Mouse (Mus musculus): Measurements from ENCODE around the gene Cacng7.
"Not testable (repeated sequence)": the region's sequence is repeated elsewhere in the genome, so short reads cannot be mapped to it uniquely, and the experiment has no call there.

The Cacng7 gene

DNA sequence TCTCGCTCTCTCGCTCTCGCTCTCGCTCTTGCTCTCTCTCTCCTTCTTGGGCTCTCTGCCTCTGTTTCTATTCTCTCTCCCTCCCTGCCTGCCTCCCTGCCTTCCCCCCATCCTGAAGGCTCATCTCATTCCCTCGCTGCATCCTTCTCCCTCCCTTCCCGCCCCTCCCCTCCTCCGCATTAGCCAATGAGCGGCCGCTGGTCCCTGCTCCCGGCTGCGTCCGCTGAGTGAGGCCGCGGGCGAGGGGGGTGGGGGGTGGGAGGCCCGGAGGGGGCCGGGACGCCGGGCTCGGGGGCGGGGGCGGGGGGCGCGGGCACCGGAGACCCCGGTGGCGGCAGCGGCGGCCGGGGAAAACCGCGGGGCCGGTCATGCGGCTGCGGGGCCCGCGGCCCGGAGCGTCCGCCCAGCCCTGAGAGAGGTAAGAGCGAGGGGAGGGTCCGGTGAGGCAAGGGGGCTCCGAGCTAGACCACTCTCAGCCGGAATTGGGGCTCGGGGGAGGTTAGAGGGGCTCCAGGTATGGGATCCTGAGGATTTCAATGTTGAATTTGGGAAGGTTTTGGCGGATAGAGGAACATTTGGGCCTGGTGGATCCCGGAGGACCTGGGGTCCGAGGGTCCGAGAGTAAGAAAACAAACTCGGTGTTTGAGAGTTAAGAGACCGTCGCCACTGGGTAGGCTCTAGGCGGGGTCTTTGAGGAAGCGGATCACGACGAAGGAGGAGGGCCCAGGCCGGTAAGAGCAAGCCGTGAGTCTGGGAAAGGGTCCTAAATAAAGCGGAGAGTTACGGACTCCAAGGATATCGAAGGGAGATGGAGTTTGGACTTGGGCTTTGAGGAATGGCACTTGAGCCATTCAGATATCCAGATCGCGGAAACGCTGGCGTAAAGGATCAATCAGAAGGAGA is at the start of gene Cacng7:
Gene Cacng7 (plus strand): TSS at position 337 of the 903 bp plus-strand sequence.
- DNase-seq (ENCODE audit: low spot score in 2 of 2) = no peak

DNA sequence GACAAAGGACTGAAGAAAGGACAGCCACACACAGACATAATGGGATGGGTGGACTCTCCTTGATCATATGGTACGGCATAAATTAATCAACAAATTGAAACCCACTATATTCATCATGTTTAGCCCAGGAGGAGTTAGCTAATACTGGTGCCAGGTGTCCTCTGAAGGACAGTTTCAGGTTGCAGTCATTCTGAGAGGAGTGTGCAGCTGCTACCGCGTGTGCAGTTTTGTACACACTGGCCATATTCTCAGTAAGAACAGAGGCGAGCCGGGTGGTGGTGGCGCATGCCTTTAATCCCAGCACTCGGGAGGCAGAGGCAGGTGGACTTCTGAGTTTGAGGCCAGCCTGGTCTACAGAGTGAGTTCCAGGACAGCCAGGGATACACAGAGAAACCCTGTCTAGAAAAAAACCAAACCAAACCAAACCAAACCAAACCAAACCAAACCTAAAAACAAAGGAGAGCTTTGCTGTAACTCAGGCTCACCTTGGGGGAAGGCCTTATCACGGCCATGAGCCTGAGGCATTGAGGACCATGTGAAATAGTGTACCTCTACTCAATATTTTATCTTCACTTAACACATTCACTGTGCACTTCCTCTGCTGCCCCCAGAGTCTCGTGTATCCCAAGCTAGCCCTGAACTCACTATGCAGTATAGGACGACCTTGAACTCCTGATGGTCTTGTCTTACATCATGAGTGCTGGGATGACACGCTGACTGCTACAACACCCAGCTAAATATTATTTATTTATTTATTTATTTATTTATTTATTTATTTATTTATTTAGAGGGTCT is 49.5 kb upstream of the Cacng7 start:
- DNase-seq (ENCODE audit: low spot score in 2 of 2) = no peak

DNA sequence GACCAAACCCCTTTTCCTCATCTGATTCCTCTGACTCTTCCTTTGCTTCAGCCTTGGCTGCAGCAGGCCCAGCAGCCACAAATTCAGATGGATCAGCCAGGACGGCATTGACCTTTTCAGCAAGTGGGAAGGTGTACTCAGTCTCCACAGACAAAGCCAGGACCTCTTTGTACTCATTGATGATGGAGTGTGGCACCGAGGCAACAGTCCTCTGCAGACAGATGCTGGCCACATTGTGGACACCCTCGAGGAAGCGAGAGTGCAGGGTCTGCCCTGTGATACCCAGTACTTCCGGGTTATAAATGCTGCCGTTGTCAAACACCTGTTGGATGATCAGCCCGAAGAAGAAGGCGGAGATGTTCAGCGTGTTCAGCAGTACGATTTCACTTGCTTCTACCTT is 48.2 kb upstream of the Cacng7 start:
- DNase-seq (ENCODE audit: low spot score in 2 of 2) = no peak

DNA sequence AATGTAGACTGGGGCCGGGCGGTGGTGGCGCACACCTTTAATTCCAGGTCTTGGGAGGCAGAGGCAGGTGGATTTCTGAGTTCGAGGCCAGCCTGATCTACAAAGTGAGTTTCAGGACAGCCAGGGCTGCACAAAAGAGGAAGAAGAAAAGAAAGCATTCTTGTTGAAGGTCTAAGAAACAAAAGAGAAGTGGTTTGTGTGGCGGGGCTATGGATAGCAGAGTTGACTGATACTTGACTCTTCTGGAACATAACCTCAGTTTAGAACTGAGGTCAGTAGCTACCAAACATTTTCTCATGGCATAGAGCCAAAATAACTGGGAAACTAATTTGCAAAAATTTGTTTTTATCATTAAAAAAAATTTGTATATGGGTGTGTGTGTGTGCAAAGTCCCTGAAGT is 46.7 kb upstream of the Cacng7 start:
- DNase-seq (ENCODE audit: low spot score in 2 of 2) = peak; percentile 31 to 44

DNA sequence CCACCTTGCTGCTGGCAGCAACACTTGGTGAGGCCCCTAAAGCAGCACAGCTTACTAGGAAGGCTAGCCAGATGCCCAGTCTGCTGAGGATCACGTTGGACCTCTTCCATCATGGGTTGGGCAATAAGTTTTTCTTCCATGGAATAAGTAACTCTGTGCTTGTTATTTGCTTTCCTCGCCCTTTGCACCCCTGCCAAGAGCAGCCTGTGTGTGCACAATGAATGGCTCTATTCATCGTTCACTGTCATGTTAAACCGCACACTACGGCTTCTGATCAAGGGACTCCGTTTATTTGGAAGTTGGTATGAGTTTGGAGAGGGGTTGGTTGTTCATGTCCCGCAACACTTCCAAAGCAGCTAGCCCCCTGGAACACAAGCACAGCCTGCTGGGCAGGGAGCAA is 45.6 kb upstream of the Cacng7 start:
- DNase-seq (ENCODE audit: low spot score in 2 of 2) = no peak

DNA sequence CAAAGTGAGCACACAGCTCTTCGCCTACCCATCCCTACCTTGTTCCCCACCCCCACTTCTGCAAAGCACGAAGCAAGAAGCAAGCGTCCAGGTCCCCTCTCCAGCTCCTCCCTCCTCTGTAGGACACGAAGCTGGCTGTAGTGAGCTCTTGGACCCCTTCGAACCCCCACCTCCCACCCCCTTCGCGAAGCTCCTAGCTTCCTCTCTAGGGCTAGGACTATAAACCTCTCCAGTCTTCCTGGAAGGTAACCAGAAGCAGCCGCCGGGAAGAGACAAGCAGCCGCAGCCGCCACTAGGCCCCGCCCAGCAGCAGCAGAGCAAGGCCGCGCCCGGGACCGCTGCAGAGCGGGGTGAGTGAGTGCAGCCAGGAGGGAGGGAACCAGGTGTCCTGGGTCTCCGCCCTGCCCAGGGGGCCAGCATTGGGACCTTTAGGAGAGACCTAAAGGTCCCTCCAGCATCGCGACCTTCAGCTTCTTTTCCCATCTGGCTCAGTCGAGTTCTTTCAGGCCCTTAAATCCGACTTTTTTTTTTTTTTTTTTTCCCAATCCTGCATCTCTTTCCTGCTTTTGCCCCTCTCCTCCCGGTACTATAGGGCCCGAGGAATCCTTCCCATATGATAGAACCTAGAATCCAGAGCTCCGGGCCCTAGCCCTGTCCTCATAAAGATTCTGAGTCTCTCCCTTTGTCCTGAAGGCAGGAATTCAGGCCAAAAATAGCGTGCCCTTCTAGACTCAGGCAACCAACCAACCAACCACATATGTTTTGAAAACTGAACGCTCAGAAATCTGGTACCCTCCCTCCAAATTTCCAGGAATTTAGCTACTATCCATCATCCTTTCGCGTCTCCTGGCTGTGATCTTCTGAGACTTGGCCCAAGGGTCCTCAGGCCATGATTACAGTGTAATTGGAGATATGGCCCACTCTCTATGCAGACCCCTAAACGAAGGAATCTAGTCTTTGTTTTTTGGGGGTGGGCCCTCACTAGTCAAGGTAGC is 43.5 kb upstream of the Cacng7 start, which contains the start of the genes Myadm and Prkcg:
Gene Myadm (plus strand): TSS at position 105 of the 995 bp plus-strand sequence.
Gene Prkcg (plus strand): TSS at position 204 of the 995 bp plus-strand sequence.
- peak; percentile 86 to 87 for DNase-seq (ENCODE audit: low spot score in 2 of 2)

DNA sequence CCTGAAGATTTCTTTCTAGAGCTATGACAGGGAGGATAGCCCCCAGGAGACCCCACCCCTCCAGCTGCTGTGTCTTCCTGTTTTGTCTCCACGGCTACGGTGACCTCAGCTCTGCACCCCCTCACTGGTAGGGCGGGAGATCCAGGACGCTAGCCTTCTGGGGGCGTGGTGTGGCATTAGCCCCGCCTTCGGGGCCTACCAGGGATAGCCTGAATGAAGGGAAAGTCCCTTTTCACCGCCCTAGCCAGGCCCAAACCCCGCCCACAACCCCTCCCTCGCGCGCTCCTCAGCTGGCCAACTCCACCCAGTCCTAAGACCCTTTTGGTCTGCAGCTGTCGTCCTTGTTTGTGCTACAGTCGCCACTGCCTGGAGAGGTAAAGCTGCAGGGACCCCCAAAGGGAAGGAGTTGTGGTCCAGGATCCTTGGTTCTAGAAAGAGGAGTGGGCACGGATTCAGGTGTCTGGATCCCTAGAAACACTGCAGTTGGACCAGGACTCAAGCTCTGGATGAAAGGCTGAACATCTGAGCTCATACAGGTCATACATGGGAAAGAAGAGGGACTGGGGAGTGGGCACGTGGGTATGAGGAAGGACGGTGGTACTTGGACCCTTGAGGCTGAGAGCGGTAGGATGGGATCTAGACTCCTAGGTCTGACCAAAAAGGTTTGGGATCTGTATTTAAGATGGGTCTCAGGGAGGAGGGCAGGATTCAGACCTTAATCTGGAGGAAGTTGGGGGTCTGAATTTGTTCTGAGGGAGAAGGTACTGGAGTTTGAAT is 42.3 kb upstream of the Cacng7 start:
- DNase-seq (ENCODE audit: low spot score in 2 of 2) = peak; percentile 97 to 98

DNA sequence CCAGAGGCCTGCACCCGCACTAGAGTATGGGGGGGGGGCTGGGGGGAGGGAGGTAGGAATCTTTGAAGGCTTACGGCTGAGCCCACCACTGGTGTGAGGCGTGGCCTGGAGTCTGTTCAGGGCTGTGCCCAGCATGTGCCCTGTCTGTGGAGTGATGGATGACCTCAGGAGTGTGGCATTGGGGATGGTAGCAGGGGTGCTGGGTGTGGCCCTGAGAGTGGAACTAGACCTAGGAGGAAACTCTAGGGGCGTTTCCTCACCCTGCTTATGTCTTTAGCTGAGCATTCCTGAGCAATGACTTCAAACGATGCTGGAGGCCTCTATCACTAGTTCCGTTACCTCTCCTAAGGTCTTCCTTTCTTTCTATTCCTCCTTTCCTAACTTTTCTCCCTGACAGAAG is 41.6 kb upstream of the Cacng7 start:
- DNase-seq (ENCODE audit: low spot score in 2 of 2) = peak in 1 of 2 experiments; percentile 25

DNA sequence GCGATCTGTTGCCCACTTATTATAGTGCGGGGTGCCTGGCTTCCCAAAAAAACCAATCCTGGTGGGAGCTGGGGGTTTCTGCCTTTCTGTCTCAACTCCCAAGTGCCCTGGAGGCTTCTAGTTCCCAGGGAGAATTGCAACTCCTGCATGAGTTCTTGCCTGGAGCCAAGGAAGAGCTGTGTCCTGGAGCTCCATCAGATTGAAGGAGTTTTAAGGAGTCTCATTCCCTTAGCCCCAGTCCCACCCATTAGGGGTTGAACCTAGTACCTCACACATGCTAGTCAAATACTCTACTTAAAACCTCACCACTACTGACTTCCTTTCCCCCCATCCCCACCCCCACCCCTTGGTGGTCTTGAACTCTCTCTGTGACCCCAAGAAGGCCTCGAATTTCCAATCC is 41.0 kb upstream of the Cacng7 start:
- no peak for DNase-seq (ENCODE audit: low spot score in 2 of 2)

DNA sequence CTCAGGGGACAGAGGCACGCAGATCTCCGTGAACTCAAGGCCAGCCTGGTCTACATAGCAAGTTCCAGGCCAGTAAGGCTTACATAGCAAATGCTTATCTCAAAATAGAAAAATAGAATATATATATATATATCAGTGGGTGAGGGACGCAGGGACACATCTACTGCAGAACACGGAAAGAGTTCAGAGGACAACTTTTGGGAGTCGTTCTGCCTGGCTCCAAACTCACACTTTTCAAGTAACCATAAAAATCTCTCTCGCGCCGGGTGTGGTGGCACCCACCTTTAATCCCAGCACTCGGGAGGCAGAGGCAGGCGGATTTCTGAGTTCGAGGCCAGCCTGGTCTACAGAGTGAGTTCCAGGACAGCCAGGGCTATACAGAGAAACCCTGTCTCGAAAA is 40.5 kb upstream of the Cacng7 start:
- not testable (repeated sequence) for DNase-seq (ENCODE audit: low spot score in 2 of 2)

DNA sequence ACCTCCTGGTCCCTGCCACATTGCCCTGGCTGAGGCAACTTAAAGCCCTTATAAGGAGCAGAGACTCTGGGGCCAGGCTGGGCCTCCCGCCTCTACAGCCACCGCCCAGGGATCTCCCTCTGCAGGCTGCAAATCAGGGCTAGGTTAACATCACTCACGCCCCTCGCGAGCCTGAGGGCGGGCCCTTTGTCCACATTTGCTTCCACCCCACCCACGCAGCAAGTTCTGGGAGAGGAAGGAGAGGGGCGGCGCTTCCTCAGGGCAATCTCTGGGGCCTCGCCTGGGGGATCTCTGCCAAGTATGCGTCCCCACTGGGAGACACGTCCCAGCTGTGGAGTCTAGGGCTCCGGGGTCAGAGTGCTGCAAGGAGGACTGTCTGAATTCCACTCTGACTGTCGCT is 40.0 kb upstream of the Cacng7 start:
- DNase-seq (ENCODE audit: low spot score in 2 of 2) = peak; percentile 77 to 79

DNA sequence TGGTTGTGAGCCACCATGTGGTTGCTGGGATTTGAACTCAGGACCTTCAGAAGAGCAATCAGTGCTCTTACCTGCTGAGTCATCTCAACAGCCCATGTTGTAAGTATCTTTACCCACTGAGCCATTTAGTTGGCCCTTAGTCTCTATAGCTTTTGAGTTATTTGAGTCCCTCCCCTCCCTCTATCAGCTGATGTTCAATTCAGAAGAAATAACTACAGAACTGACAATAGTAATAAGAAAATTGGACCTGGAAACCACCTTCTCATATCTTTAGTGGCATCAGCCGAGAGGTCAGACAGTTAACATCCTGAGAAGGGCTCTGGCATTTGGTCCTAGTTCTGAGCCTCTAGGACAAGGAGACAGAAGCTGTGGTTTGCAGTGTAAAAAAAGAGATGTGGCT is 38.0 kb upstream of the Cacng7 start:
- no peak for DNase-seq (ENCODE audit: low spot score in 2 of 2)

DNA sequence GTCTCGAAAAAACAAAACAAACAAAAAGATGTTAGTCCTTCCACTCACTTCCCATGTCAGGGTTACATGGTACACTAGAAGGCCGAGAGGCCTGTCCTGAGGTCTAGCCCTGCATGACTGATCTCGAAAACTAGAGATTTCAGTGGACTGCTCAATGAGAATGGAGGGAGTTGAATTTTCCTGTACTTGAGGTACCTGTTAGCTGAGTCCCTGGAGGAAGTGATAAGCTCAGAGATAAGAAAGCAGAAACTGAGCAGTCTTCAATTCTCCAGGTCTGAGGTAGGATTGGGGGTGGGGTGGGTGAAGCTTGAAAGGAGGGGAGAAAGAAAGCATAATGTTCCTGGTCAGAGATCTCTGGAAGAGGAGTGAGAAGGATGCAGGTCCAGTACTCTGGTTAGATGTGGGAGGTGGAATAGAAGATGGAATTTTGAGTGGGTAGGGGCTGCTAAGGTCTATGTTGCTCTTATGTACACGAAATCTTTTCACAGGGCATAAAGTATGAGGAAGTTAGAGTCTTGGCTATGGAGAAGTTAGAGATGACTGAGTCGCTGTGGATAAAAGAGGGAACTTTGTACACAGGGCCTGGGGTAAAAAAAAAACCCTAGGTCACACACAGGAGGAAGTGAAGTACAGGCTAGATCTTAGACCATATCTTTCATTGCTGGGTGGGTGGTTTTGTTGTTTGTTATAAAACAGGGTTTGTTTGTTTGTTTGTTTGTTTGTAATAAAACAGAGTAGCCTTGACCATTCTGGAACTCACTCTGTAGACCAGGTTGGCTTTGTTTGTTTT is 37.2 kb upstream of the Cacng7 start:
- no peak for DNase-seq (ENCODE audit: low spot score in 2 of 2)

DNA sequence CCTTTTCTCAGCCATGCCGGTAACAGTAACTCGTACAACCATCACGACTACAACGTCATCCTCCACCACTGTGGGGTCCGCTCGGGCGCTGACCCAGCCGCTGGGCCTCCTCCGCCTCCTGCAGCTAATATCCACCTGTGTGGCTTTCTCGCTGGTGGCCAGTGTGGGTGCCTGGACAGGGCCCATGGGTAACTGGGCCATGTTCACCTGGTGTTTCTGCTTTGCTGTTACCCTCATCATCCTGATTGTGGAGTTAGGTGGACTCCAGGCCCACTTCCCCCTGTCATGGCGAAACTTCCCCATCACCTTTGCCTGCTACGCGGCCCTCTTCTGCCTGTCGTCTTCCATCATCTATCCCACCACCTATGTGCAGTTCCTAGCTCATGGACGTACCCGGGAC is 36.0 kb upstream of the Cacng7 start:
- no peak for DNase-seq (ENCODE audit: low spot score in 2 of 2)

DNA sequence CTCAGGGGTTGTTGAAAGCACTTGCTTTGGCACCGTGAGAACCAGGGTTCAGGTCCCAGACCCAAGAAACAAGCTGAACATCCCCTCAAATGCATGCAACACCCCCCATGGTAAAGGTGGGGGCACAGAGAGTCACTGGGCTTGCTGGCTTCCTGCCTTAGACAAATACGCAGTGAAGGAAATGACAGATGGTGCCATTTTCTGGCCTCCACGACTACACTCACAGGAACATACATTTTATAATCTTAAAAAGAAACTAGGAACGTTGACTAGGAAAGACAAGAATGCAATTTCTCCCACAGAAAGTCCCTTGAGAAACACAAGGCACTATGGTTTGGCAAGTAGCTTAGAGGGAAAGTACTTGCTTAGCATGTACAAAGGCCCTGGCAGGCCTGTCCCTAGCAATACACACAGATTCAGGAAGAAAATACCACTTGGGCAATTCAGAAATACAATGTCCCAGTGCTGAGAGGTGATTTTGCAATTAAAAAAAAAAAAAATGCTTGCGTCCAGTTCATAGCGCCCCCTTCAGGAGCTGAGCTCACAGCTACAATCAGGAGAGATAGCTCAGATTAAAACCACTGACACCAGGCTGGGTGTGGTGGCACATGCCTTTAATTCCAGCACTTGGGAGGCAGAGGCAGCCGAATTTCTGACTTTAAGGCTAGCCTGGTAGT is 32.7 kb upstream of the Cacng7 start:
- no peak for DNase-seq (ENCODE audit: low spot score in 2 of 2)

DNA sequence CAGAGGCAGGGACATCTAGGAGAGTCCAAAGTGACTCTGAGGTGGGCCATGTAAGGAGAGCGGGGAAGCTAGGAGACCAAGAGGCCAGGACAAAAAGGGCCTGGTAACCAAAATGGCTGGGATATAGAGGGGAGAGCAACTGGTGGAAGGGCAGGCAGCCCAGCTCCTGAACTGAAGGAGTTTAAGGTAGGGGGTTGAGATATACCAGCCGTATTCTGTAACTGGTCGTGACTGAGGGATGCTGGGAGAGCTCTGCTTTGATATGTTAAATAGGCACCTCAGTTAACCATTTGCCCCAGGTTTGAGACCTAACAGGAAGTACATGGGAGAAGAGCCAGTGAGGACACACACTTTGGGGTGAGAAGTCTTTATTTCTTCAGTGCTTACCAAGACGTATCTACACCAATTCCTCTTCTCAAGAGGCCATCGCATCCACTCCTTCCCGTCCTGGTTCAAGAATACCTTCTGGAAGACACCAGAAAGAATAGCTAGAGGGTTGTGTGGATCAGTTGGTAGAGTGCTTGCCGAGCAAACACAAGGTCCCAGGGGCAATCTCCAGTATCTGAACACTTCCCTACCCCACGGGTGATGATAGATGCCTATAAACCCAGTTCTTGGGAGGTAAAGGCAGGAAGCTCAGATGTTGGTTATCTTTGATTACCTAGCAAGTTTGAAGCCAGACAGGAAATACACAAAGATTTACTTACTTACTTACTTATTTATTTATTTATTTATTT is 31.7 kb upstream of the Cacng7 start:
- no peak for DNase-seq (ENCODE audit: low spot score in 2 of 2)

DNA sequence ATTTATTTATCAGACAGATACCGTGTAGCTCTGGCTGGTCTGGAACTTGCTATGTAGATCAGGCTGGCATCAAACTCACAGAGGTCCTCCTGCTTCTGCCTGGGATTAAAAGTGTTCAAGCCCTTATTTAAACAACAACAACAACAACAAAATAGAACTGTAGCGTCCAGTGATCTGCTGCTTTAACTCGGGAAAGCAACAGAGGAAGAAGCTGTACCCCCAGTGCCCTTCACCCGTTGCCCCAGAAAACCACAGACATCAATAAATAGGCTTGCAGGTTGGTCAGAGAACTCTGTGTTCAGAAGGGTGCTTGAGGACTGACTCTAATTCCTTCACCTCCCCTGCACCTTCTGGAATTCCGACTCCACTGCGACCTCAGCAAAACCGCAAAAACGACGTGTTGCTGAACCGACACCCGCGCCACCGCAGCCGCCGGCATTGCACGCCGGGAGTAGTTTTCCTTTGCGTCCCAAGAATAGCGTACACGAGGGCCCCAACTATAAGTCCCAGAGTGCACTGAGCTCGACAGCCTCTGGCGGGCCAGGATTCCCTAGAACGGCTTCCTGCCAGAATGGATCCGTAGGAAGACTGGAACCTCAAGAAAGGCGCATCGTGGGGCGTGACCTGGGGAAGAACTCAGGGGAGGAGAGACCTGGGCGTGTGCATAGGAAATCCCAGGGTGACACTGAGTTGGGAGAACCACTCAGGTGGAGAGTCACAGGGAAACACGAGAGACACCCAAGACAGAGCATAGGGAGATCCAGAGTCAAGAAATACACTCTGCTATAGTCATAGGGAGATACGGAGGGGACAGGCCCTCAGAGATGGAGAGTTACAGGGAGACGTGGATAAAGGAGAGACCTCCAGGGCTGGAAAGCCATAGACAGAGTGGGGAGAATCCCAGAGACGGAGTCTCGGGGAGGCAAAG is 30.9 kb upstream of the Cacng7 start:
- no peak for DNase-seq (ENCODE audit: low spot score in 2 of 2)

Data from spleen, postnatal 36 days (tissue).